Mouse (Mus musculus) intestine, embryonic 16.5 days (tissue): ENCODE results near the gene Cfap65. TPM values are rescaled to one million over a fixed set of nuclear protein-coding genes. Genes with fewer than 3 reads are reported as not detected.
A peak's percentile ranks its signal among the peaks of the same experiment; 100 is the strongest.

ENCODE experiments used
- ATAC-seq: fragments of 200-750 bp; cut with Nextera tagmentation; 2 replicates; pipeline ENCODE4 v1.8.0; 2017; ENCODE audit warnings: moderate TSS enrichment, moderate library complexity
- H3K27ac ChIP-seq: fragments of 300-500 bp; sonication (generic); 2 replicates; pipeline ENCODE4 v1.5.1; 2014; ENCODE audit warnings: mild to moderate bottlenecking, low read length
- H3K27me3 ChIP-seq: fragments of 300-500 bp; sonication (generic); replicated peaks from 2 replicates; pipeline ENCODE4 v1.6.1; 2014; ENCODE audit warnings: low read length, control low read depth, mixed read lengths; ENCODE audit not compliant: control insufficient read depth, insufficient read depth
- H3K36me3 ChIP-seq: fragments of 300-500 bp; sonication (generic); 2 replicates; pipeline ENCODE4 v1.6.1; 2014; ENCODE audit warnings: low read length, control low read depth; ENCODE audit not compliant: control insufficient read depth, insufficient read depth
- H3K4me1 ChIP-seq: fragments of 300-500 bp; sonication (generic); 2 replicates; pipeline ENCODE4 v1.6.1; 2014; ENCODE audit warnings: low read length, control low read depth, mixed read lengths; ENCODE audit not compliant: control insufficient read depth, insufficient read depth
- H3K4me2 ChIP-seq: fragments of 300-500 bp; sonication (generic); 2 replicates; pipeline ENCODE4 v1.6.1; 2014; ENCODE audit warnings: low read depth, low read length, control low read depth
- H3K4me3 ChIP-seq: fragments of 300-500 bp; sonication (generic); 2 replicates; pipeline ENCODE4 v1.5.1; 2014; ENCODE audit warnings: mild to moderate bottlenecking, low read length
- H3K9ac ChIP-seq: fragments of 300-500 bp; sonication (generic); 2 replicates; pipeline ENCODE4 v1.6.1; 2014; ENCODE audit warnings: low read depth, low read length
- H3K9me3 ChIP-seq: fragments of 300-500 bp; sonication (generic); 2 replicates; pipeline ENCODE4 v1.6.1; 2016; ENCODE audit warnings: low read length, control low read depth; ENCODE audit not compliant: control insufficient read depth
- WGBS: fragments of 180-500 bp; shearing (Covaris S2); extraction: QIAGEN DNeasy Blood & Tissue Kit; methylation state at CpG from one replicate; pipeline ENCODE4 v1.1.7; 2014; 5-methylcytosine and 5-hydroxymethylcytosine counted together
- polyA plus RNA-seq: library from polyadenylated mRNA; unstranded; fragments of >200 nt; fragmentation: Nextera tagmentation; extraction: Ambion mirVana; gene quantifications from 2 replicates; pipeline ENCODE4 v1.2.1, GENCODE M21; 2015

The Cfap65 gene
- polyA plus RNA-seq, 1 experiment from 2014 or later, result 0.07 TPM

DNA sequence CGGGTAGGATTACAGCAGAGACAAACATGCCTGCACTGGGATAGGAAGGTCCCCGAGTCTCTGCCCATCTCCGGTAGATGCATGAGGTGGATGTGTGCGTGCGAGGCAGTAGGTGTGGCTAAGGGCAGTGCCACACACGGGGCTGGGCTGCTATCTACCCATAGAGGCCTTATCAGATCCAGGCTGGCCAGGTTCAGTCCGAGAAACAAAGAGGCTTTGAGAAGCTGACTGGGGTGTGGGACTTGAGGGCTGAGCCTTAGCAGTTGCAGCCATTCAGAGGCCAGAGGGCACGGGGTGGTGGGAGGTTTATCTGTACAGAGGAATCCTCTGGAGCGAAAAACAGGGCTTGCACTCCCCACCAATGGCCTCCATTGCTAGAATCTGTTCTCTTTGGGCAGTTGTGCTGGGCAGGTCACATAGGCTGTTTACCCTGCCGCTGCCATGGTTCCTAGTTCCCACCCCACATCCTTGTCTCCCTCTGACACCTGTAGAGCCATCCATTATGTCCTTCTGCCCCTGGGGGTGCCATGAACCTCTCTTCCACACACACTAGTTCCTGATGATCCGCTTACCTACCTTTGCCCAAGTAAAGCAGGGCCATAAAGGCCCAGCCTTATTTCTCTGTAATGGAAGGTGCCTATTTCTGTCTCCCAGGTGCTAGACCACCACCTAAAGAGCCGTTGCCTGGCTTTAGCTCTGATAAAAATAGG, 6.4 kb upstream of the Cfap65 start:
- ATAC-seq, result peak; percentile 93
- H3K4me1 ChIP-seq, result peaks cover 10% of the 10 kb centered on the region
- no peaks in the 10 kb centered on the region for H3K36me3 ChIP-seq
- no peaks in the 10 kb centered on the region for H3K27me3 ChIP-seq
- no peak overlapping the region for H3K4me3 ChIP-seq
- H3K9me3 ChIP-seq, result no peaks in the 10 kb centered on the region
- H3K9ac ChIP-seq, result no peak overlapping the region
- H3K4me2 ChIP-seq, result no peak overlapping the region
- peak overlapping the region; percentile 71 for H3K27ac ChIP-seq
- WGBS, result 39% methylated on average over 12 of the region's 12 CpGs

DNA sequence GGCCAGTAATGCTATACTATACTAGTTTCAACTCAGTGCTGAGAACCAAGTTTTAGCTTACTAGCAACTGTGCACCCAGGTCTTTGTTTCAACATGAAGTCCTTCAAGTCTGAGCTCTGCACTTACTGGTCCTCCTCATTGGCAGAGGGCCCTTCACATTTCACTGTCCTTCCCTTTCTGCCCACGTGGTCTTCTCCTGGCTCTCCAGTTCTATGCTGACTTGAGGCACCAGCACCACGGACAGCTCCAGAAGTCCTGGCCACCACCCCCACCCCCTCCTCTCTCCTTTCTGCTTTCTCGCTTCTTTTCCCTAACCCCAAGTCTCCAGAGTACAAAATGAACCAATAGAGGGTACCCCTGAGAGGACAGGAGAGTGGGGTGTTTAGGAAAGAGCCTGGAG, 4.4 kb upstream of the Cfap65 start:
- H3K4me3 ChIP-seq, result no peak overlapping the region
- no peak overlapping the region for H3K27ac ChIP-seq
- H3K9ac ChIP-seq, result no peak overlapping the region
- WGBS, result 9% methylated on average over 3 of the region's 3 CpGs
- no peak for ATAC-seq
- H3K9me3 ChIP-seq, result no peaks in the 10 kb centered on the region
- no peaks in the 10 kb centered on the region for H3K36me3 ChIP-seq
- no peaks in the 10 kb centered on the region for H3K27me3 ChIP-seq
- no peak overlapping the region for H3K4me2 ChIP-seq
- H3K4me1 ChIP-seq, result peaks cover 10% of the 10 kb centered on the region

DNA sequence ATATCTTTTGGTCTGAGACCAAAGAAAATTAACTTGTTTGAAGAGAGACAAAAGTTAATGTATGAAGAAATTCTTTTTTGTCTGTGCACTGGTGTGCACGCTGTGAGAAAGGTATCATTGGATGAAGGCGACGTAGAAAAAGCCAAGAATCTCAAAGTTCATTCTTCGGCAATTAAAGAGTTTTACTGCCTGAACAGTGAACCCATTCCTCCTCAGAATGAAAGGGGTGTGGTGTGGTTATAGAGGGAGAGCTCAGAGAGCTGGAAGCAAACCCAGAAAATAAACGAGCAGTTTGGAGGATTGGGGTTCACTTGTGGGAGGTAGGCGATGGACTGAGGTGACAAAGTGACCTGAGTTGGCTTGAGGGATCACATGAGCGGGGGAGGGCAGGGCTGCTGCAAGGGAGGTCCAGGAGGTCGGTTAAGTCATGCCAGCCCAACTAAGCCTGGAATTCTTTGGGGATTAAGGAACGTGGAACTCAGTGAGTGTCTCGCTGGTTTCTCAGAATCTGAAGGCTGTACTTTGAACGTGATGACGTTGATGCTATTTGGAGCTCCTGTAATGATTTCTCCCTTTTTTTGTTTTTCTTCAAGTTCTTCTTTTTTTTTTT, 927 bp upstream of the Cfap65 start:
- Histone ChIP-seq H3K4me2 (peak overlapping the region; percentile 43), H3K27ac (peak overlapping the region; percentile 88), H3K9ac (no peak overlapping the region), H3K4me1 (peaks cover 6% of the 10 kb centered on the region; the same call in 1 of the 2 replicates), H3K36me3 (no peaks in the 10 kb centered on the region), H3K4me3 (peak overlapping the region; percentile 23), H3K27me3 (peaks cover 2% of the 10 kb centered on the region; the same call in 1 of the 2 replicates), H3K9me3 (no peaks in the 10 kb centered on the region)
- WGBS, result 34% methylated on average over 12 of the region's 12 CpGs
- peak; percentile 83 for ATAC-seq

- Histone ChIP-seq H3K9me3 (no peaks in the 10 kb centered on the region), H3K36me3 (no peaks in the 10 kb centered on the region), H3K4me1 (peaks cover 3% of the 10 kb centered on the region; the same call in 1 of the 2 replicates), H3K9ac (no peak overlapping the region), H3K27me3 (peaks cover 2% of the 10 kb centered on the region; the same call in 1 of the 2 replicates), H3K4me3 (no peak overlapping the region), H3K4me2 (no peak overlapping the region), H3K27ac (no peak overlapping the region)
- ATAC-seq, result peak; percentile 64
- 72% methylated on average over 9 of the region's 9 CpGs for WGBS
These were observed 7.6 kb downstream of the Cfap65 start for GRCm38 (mm10) chr1:74927621-74928296.

DNA sequence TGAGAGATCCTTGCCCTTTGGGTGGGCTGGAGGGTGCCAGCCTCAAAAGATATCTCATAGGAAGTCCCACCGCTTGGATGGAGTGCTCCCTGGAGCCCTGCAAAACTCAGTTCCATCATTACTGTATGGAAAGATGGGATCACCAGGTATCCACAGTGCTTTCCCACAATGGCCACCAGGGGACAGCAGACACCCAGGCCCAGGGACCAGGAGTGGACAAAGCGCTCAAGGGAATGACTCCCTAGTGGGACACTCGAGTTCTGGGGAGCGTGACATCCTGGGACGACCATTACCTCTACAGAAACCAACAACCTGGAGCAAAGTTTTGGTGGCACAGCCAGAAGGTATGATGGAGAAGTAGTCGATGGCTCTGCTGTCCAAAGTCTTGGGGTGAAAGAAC, 8.7 kb downstream of the Cfap65 start:
- H3K36me3 ChIP-seq, result no peaks in the 10 kb centered on the region
- no peak overlapping the region for H3K27ac ChIP-seq
- WGBS, result 33% methylated on average over 6 of the region's 6 CpGs
- no peaks in the 10 kb centered on the region for H3K9me3 ChIP-seq
- H3K9ac ChIP-seq, result no peak overlapping the region
- H3K27me3 ChIP-seq, result peaks cover 2% of the 10 kb centered on the region; the same call in 1 of the 2 replicates
- H3K4me1 ChIP-seq, result peaks cover 3% of the 10 kb centered on the region; the same call in 1 of the 2 replicates
- peak; percentile 66 for ATAC-seq
- H3K4me3 ChIP-seq, result no peak overlapping the region
- H3K4me2 ChIP-seq, result no peak overlapping the region

DNA sequence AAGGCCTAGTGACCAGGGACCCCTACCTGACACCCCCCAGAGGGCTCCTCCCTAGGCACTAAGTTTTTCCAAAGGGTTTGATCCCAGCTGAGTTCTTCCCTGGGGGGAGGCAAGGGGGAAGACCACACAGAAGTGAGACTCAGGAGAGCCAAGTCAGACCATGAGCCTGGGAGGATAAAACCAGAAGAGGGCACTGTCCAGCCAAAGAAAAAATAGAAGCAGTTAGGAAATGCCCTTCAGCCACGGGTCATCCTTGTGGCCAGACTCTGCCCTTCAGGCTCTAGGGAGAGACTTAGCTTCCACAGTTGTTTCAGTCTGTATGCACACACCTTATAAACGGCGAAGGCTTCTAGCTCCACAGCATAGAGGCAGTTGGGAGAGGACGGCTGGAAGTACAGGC, 10.9 kb downstream of the Cfap65 start:
- no peak overlapping the region for H3K4me2 ChIP-seq
- WGBS, result 64% methylated on average over 4 of the region's 4 CpGs
- no peaks in the 10 kb centered on the region for H3K36me3 ChIP-seq
- no peaks in the 10 kb centered on the region for H3K9me3 ChIP-seq
- no peak overlapping the region for H3K4me3 ChIP-seq
- no peak for ATAC-seq
- no peaks in the 10 kb centered on the region for H3K27me3 ChIP-seq
- H3K27ac ChIP-seq, result no peak overlapping the region
- peaks cover 3% of the 10 kb centered on the region; the same call in 1 of the 2 replicates for H3K4me1 ChIP-seq
- no peak overlapping the region for H3K9ac ChIP-seq

DNA sequence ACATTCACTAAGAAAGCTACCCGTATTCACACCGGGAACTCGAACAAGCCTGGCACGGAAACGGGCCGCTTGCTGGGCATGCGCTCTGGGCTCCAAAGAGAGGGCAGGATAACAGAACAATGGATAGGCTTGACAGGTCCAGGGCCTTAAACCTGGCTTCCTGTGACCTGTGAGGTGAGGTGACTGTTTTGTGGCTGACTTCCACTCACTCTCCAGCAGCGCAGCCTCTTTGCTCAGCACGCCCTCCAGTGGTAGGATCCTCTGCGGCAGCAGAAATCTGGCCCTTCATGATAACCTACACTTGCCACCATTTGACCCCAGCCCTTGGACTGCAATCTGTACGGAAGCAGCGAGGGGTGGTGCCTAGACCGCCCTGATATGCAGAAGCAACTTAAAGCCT, 19.7 kb downstream of the Cfap65 start:
- Histone ChIP-seq H3K4me1 (no peaks in the 10 kb centered on the region), H3K9ac (no peak overlapping the region), H3K27me3 (no peaks in the 10 kb centered on the region), H3K4me2 (no peak overlapping the region), H3K36me3 (no peaks in the 10 kb centered on the region), H3K27ac (no peak overlapping the region), H3K9me3 (no peaks in the 10 kb centered on the region), H3K4me3 (no peak overlapping the region)
- WGBS, result 30% methylated on average over 13 of the region's 13 CpGs
- no peak for ATAC-seq

GRCm38 (mm10) chr1:74902191-74902590, 33.2 kb downstream of the Cfap65 start:
- Histone ChIP-seq H3K9ac (no peak overlapping the region), H3K4me1 (peaks cover 5% of the 10 kb centered on the region), H3K9me3 (no peaks in the 10 kb centered on the region), H3K27me3 (peaks cover 10% of the 10 kb centered on the region), H3K36me3 (no peaks in the 10 kb centered on the region), H3K4me3 (no peak overlapping the region), H3K27ac (no peak overlapping the region), H3K4me2 (no peak overlapping the region)
- no peak for ATAC-seq
- WGBS, result 18% methylated on average over 6 of the region's 6 CpGs

GRCm38 (mm10) chr1:74901686-74902085, 33.7 kb downstream of the Cfap65 start:
- Histone ChIP-seq H3K9ac (no peak overlapping the region), H3K4me2 (no peak overlapping the region), H3K36me3 (no peaks in the 10 kb centered on the region), H3K27ac (peak overlapping the region; percentile 23; the same call in 1 of the 2 replicates), H3K4me3 (no peak overlapping the region), H3K9me3 (no peaks in the 10 kb centered on the region), H3K4me1 (peaks cover 5% of the 10 kb centered on the region), H3K27me3 (peaks cover 12% of the 10 kb centered on the region)
- WGBS, result 10% methylated on average over 3 of the region's 3 CpGs
- ATAC-seq, result no peak
